Mouse (Mus musculus) thymus, adult 2 months (tissue): ENCODE results near the gene Kdm1a.

ENCODE experiments used
- CTCF ChIP-seq: fragments of 200-500 bp; IDR thresholded peaks from 2 replicates; pipeline ENCODE4 v1.5.1; 2012; ENCODE audit warnings: mild to moderate bottlenecking, control low read depth, low read length, moderate library complexity, borderline replicate concordance; ENCODE audit not compliant: control insufficient read depth, poor library complexity, insufficient read depth; ENCODE audit errors: extremely low read depth
- POLR2A ChIP-seq: fragments of 200-500 bp; IDR thresholded peaks from 2 replicates; pipeline ENCODE4 v1.6.1; 2012; ENCODE audit warnings: mild to moderate bottlenecking, low read length, control low read depth, moderate library complexity; ENCODE audit not compliant: control insufficient read depth, poor library complexity, insufficient read depth; ENCODE audit errors: extremely low read depth

DNA sequence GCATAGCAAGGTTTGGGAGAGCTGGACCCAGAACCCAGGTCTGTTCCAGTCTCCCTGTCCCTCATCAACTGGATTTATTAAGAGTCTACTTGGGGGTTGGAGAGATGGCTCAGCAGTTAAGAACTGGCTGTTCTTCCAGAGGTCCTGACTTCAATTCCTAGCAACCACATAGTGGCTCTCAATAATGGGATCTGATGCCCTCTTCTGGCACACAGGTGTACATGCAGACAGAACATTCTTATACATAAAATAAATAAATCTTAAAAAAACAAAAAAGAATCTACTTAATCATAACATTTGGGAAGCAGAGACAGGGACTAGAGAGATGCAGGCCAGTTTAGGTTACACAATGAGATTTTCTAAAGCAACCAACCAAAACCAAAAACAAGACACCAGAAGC, 33.5 kb upstream of the Kdm1a start:
- TF ChIP-seq POLR2A (no peak), CTCF (no peak)
